ENCODE assay signal across 7 mouse cellular contexts in genomic region chr2:76128105-76129057, GRCm38 (mm10).
DNase-seq lines count a peak whose midpoint lies in the region; ATAC-seq and TF ChIP-seq lines count a peak whose summit lies in the region.

No protein-coding gene starts in this region.

- H3K9ac ChIP-seq in CH12.LX (ENCODE audit: insufficient read depth, low read depth) = no peak overlapping the region
- H3K9ac ChIP-seq in hindbrain, embryonic 16.5 days (ENCODE audit: low read depth, low read length) = no peak overlapping the region

- in situ Hi-C loops in CH12.LX (cut with MboI; ENCODE audit: low pct_ligation_motif_present, low pct_unique_long_range_greater_than_20kb, low sequenced_read_pairs) = no loop called here

- TF ChIP-seq EP300 in CH12.LX (IDR thresholded peaks at IDR 0.05; ENCODE audit: low read length) = no peak

- H3K9me3 ChIP-seq in CH12.LX (replicated peaks; ENCODE audit: low read length) = no peaks in the 10 kb centered on the region
- no peaks in the 10 kb centered on the region for H3K9me3 ChIP-seq in hindbrain, embryonic 16.5 days (ENCODE audit: control insufficient read depth, low read length)

- DNase-seq in layer of hippocampus, adult 2 months (ENCODE audit: low spot score in 2 of 2) = peak in 1 of 2 experiments; percentile 49
- DNase-seq in layer of hippocampus, adult 8-10 months (ENCODE audit: low spot score in 2 of 2) = no peak
- DNase-seq in CH12.LX (ENCODE audit: extremely low read depth) = peak; percentile 20
- peak; percentile 32 for DNase-seq in Muller cell, postnatal 12 days (ENCODE audit: inconsistent ontology term)
- peak; percentile 56 for DNase-seq in retina, postnatal 1 day
- no peak for DNase-seq in cerebellum, adult 2 months

- H3K36me3 ChIP-seq in CH12.LX (replicated peaks in 1 of 2; ENCODE audit: control insufficient read depth in 1 of 2, insufficient read depth in 1 of 2, low read length in 1 of 2) = no peaks in the 10 kb centered on the region
- no peaks in the 10 kb centered on the region for H3K36me3 ChIP-seq in hindbrain, embryonic 16.5 days (ENCODE audit: control insufficient read depth, insufficient read depth, low read length)

- H3K27ac ChIP-seq in layer of hippocampus, adult 2 months = no peak overlapping the region
- H3K27ac ChIP-seq in CH12.LX (ENCODE audit: insufficient read depth, low read depth) = no peak overlapping the region
- no peak overlapping the region for H3K27ac ChIP-seq in hindbrain, embryonic 16.5 days (ENCODE audit: low read depth, low read length)
- no peak overlapping the region for H3K27ac ChIP-seq in cerebellum, adult 2 months (ENCODE audit: insufficient read depth, low read length)

- H3K4me2 ChIP-seq in CH12.LX (ENCODE audit: insufficient read depth, low read depth, poor library complexity, severe bottlenecking) = peak overlapping the region; percentile 43
- H3K4me2 ChIP-seq in hindbrain, embryonic 16.5 days (ENCODE audit: low read length) = 0 out of 2 replicates have a peak overlapping the region, but pooled peaks have one; percentile 7

- peak; percentile 82 for TF ChIP-seq CTCF in layer of hippocampus, adult 2 months (conservative IDR thresholded peaks at IDR 0.05)
- TF ChIP-seq CTCF in CH12.LX (conservative IDR thresholded peaks at IDR 0.05 in 1 of 2, IDR thresholded peaks at IDR 0.05 in 1 of 2; ENCODE audit: low read depth in 2 of 2, low read length in 2 of 2) = peak in 1 of 2 experiments; percentile 63; a peak in 2 of 4 replicates
- no peak for TF ChIP-seq CTCF in cerebellum, adult 2 months (IDR thresholded peaks at IDR 0.05; ENCODE audit: borderline replicate concordance, insufficient read depth, low read depth, low read length)

- 0 out of 2 replicates have a peak, but pooled peaks have one; percentile 56 for ATAC-seq in hindbrain, embryonic 16.5 days

- 49% methylated on average over 9 of the region's 9 CpGs for WGBS in hindbrain, embryonic 16.5 days
- 56% methylated on average over 9 of the region's 9 CpGs for WGBS in cerebellum, adult 2 months

- dilution Hi-C loops in CH12.LX (cut with MboI; ENCODE audit: extremely low pct_ligation_motif_present, extremely low pct_unique_long_range_greater_than_20kb, low sequenced_read_pairs) = no loop called here

- no peak for TF ChIP-seq POLR2A in CH12.LX (IDR thresholded peaks at IDR 0.05; ENCODE audit: low read depth, low read length)
- no peak for TF ChIP-seq POLR2A in cerebellum, adult 2 months (IDR thresholded peaks at IDR 0.05; ENCODE audit: borderline replicate concordance, insufficient read depth, low read length)

- no peak overlapping the region for H3K4me3 ChIP-seq in layer of hippocampus, adult 2 months
- H3K4me3 ChIP-seq in CH12.LX (replicated peaks in 1 of 3; ENCODE audit: low read depth in 2 of 3, low read length in 2 of 3, poor library complexity in 1 of 3) = no peak overlapping the region
- H3K4me3 ChIP-seq in hindbrain, embryonic 16.5 days (ENCODE audit: low read length) = no peak overlapping the region
- H3K4me3 ChIP-seq in cerebellum, adult 2 months (replicated peaks; ENCODE audit: insufficient read depth, low read depth, low read length) = no peak overlapping the region

- peak; percentile 61 for TF ChIP-seq RAD21 in CH12.LX (IDR thresholded peaks at IDR 0.05; ENCODE audit: low read depth, low read length)

- no peaks in the 10 kb centered on the region for H3K27me3 ChIP-seq in CH12.LX (replicated peaks)
- H3K27me3 ChIP-seq in hindbrain, embryonic 16.5 days (replicated peaks; ENCODE audit: control insufficient read depth, insufficient read depth, low read length) = no peaks in the 10 kb centered on the region
- no peaks in the 10 kb centered on the region for H3K27me3 ChIP-seq in cerebellum, adult 2 months (ENCODE audit: control insufficient read depth, insufficient read depth, low read length)

- no peaks in the 10 kb centered on the region for H3K79me2 ChIP-seq in CH12.LX (replicated peaks; ENCODE audit: control insufficient read depth, extremely low read depth, insufficient read depth, poor library complexity, severe bottlenecking)

- peaks cover 0 to 3% of the 10 kb centered on the region in 2 experiments; a peak in 1 of 4 replicates for H3K4me1 ChIP-seq in CH12.LX (ENCODE audit: control insufficient read depth in 1 of 2, insufficient read depth in 2 of 2)
- H3K4me1 ChIP-seq in hindbrain, embryonic 16.5 days (ENCODE audit: control insufficient read depth, insufficient read depth, low read depth, low read length) = peaks cover 6% of the 10 kb centered on the region; the same call in 1 of the 2 replicates
- no peaks in the 10 kb centered on the region for H3K4me1 ChIP-seq in cerebellum, adult 2 months (ENCODE audit: control insufficient read depth, insufficient read depth, low read length)

TF ChIP-seq in CH12.LX, 34 proteins besides CTCF, POLR2A, EP300 and RAD21:
- TF ChIP-seq ZKSCAN1 (IDR thresholded peaks at IDR 0.05; ENCODE audit: borderline replicate concordance, low read depth, low read length) = no peak
- peak; percentile 46 for TF ChIP-seq SMC3 (IDR thresholded peaks at IDR 0.05; ENCODE audit: low read depth, low read length)
- TF ChIP-seq IRF4 (IDR thresholded peaks at IDR 0.05; ENCODE audit: low read depth, low read length) = peak; percentile 23; the same call in 1 of the 2 replicates
- no peak for TF ChIP-seq MAZ (IDR thresholded peaks at IDR 0.05; ENCODE audit: low read depth, low read length)
- TF ChIP-seq NRF1 (IDR thresholded peaks at IDR 0.05; ENCODE audit: low read depth, low read length) = no peak

Comparison
In these comparisons a context has a peak if more than half of its experiments do, and no peak if none do; other contexts are left out.
1. DNase-seq: peak in CH12.LX (single experiment), Muller cell, postnatal 12 days (single experiment) and retina, postnatal 1 day (single experiment); none in layer of hippocampus, adult 8-10 months (0 of 2) and cerebellum, adult 2 months (0 of 2).